Mouse (Mus musculus) cortical plate, adult 2 months (tissue): ENCODE results near the gene Cdkl4. TPM values are rescaled to one million over a fixed set of nuclear protein-coding genes. Genes with fewer than 3 reads are reported as not detected.

ENCODE experiments used
- H3K27ac ChIP-seq: fragments of 200-500 bp; 2 replicates; pipeline ENCODE4 v1.5.1; 2012; ENCODE audit warnings: low read length, control low read depth, inconsistent platforms; ENCODE audit not compliant: insufficient read depth
- H3K4me1 ChIP-seq: fragments of 200-500 bp; 2 replicates; pipeline ENCODE4 v1.6.1; 2011; ENCODE audit warnings: low read length; ENCODE audit not compliant: control insufficient read depth, insufficient read depth
- H3K4me3 ChIP-seq: fragments of 200-500 bp; 2 replicates; pipeline ENCODE4 v1.5.1; 2011; ENCODE audit warnings: mild to moderate bottlenecking, low read length, control low read depth; ENCODE audit not compliant: insufficient read depth
- CTCF ChIP-seq: fragments of 200-500 bp; IDR thresholded peaks from 2 replicates; pipeline ENCODE4 v1.5.1; 2011; ENCODE audit warnings: mild to moderate bottlenecking, control low read depth, low read length; ENCODE audit not compliant: insufficient read depth; ENCODE audit errors: extremely low read depth
- POLR2A ChIP-seq: fragments of 200-500 bp; IDR thresholded peaks from 2 replicates; pipeline ENCODE4 v1.6.1; 2011; ENCODE audit warnings: mild to moderate bottlenecking, low read length, control low read depth; ENCODE audit not compliant: insufficient read depth; ENCODE audit errors: extremely low read depth
- polyA plus RNA-seq: library from polyadenylated mRNA; depleted of rRNA; stranded (reverse); fragments of >200 nt; gene quantifications from 2 replicates; pipeline ENCODE4 v1.2.3, GENCODE M21; 2012

Gene Cdkl4
- polyA plus RNA-seq, 1 experiment, result 14.0 TPM

GRCm38 (mm10) chr17:80501037-80501804 lies 76.4 kb downstream of the Cdkl4 start:
- Histone ChIP-seq H3K4me3 (no peak overlapping the region), H3K4me1 (no peaks in the 10 kb centered on the region), H3K27ac (no peak overlapping the region)
- TF ChIP-seq POLR2A (no peak), CTCF (no peak)

- TF ChIP-seq POLR2A, result no peak
- TF ChIP-seq CTCF, result no peak
- H3K27ac ChIP-seq, result no peak overlapping the region
- H3K4me1 ChIP-seq, result no peaks in the 10 kb centered on the region
- H3K4me3 ChIP-seq, result no peak overlapping the region
These were observed 77.6 kb downstream of the Cdkl4 start for GRCm38 (mm10) chr17:80500025-80500424.

GRCm38 (mm10) chr17:80498600-80499268 lies 78.9 kb downstream of the Cdkl4 start:
- H3K4me1 ChIP-seq, result no peaks in the 10 kb centered on the region
- TF ChIP-seq POLR2A (no peak), CTCF (no peak)
- no peak overlapping the region for H3K4me3 ChIP-seq
- no peak overlapping the region for H3K27ac ChIP-seq

GRCm38 (mm10) chr17:80497183-80497601 lies 80.4 kb downstream of the Cdkl4 start:
- H3K27ac ChIP-seq, result no peak overlapping the region
- H3K4me1 ChIP-seq, result no peaks in the 10 kb centered on the region
- no peak overlapping the region for H3K4me3 ChIP-seq
- TF ChIP-seq POLR2A, result no peak
- TF ChIP-seq CTCF, result no peak

GRCm38 (mm10) chr17:80496607-80497170 lies 80.9 kb downstream of the Cdkl4 start:
- H3K4me1 ChIP-seq, result no peaks in the 10 kb centered on the region
- TF ChIP-seq POLR2A (no peak), CTCF (no peak)
- no peak overlapping the region for H3K27ac ChIP-seq
- no peak overlapping the region for H3K4me3 ChIP-seq

- TF ChIP-seq CTCF (no peak), POLR2A (no peak)
- no peaks in the 10 kb centered on the region for H3K4me1 ChIP-seq
- H3K4me3 ChIP-seq, result no peak overlapping the region
- no peak overlapping the region for H3K27ac ChIP-seq
These were observed 81.4 kb downstream of the Cdkl4 start for GRCm38 (mm10) chr17:80496185-80496584.

- Histone ChIP-seq H3K4me3 (no peak overlapping the region), H3K4me1 (no peaks in the 10 kb centered on the region), H3K27ac (no peak overlapping the region)
- no peak for TF ChIP-seq POLR2A
- no peak for TF ChIP-seq CTCF
These were observed 83.7 kb downstream of the Cdkl4 start for GRCm38 (mm10) chr17:80493891-80494290.

- H3K4me3 ChIP-seq, result no peak overlapping the region
- H3K4me1 ChIP-seq, result no peaks in the 10 kb centered on the region
- no peak overlapping the region for H3K27ac ChIP-seq
- TF ChIP-seq CTCF (no peak), POLR2A (no peak)
These were observed 84.8 kb downstream of the Cdkl4 start for GRCm38 (mm10) chr17:80492811-80493210.

- no peak for TF ChIP-seq POLR2A
- TF ChIP-seq CTCF, result no peak
- H3K4me3 ChIP-seq, result no peak overlapping the region
These were observed 85.3 kb downstream of the Cdkl4 start for GRCm38 (mm10) chr17:80492274-80492673.

More at GRCm38 (mm10) chr17:80492274-80492673, 85.3 kb downstream of the Cdkl4 start:
- no peaks in the 10 kb centered on the region for H3K4me1 ChIP-seq
- no peak overlapping the region for H3K27ac ChIP-seq
